Mouse (Mus musculus): ENCODE results near the gene Rnf148. TPM values are rescaled to one million over a fixed set of nuclear protein-coding genes. Genes with fewer than 3 reads are reported as not detected.

Gene Rnf148
- polyA plus RNA-seq (2015; fragmentation: Nextera tagmentation; extraction: Ambion mirVana), result not detected in 2 replicates

DNA sequence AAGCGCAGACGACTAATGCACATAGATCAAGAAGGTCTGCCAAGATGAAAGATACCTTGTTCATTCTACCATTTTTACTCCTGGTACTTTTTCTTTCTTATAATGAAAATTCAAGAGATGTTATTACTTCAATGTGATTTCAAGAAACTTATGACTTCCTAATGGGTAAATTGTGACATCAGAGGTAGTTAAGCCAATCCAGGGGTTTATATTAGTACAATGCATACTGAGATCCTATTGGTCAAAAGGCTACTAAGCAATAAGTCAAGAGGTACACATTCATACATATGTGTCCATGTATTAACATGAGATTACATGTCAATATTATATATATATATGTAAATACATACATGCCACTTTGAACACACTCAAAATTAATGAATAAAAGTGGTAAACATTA, at the start of gene Rnf148:
TSS of gene Rnf148 (minus strand) at position 101 of the 400 bp plus-strand sequence.
- no peaks in the 10 kb centered on the region for H3K27me3 ChIP-seq
- no peaks in the 10 kb centered on the region for H3K9me3 ChIP-seq (replicated peaks)
- H3K9ac ChIP-seq, result no peak within 1 kb of the TSS
- no peak within 1 kb of the TSS for H3K4me3 ChIP-seq (replicated peaks)
- 79% methylated on average over 2 of the region's 2 CpGs for WGBS (ENCODE audit: insufficient replicate concordance)
- no peaks in the 10 kb centered on the region for H3K36me3 ChIP-seq
- ATAC-seq (ENCODE audit: low read depth) (no peak), DNase-seq (no peak)
- H3K4me1 ChIP-seq (replicated peaks), result no peaks in the 10 kb centered on the region
- no peak within 1 kb of the TSS for H3K27ac ChIP-seq
- H3K4me2 ChIP-seq, result no peak within 1 kb of the TSS

- H3K4me1 ChIP-seq (replicated peaks), result no peaks in the 10 kb centered on the region
- no peaks in the 10 kb centered on the region for H3K36me3 ChIP-seq
- WGBS (ENCODE audit: insufficient replicate concordance), result 56% methylated on average over 3 of the region's 3 CpGs
- no peak overlapping the region for H3K4me3 ChIP-seq (replicated peaks)
- DNase-seq, result no peak
- ATAC-seq (ENCODE audit: low read depth), result no peak
- H3K4me2 ChIP-seq, result no peak overlapping the region
- H3K27ac ChIP-seq, result no peak overlapping the region
- H3K9me3 ChIP-seq (replicated peaks), result no peaks in the 10 kb centered on the region
- no peaks in the 10 kb centered on the region for H3K27me3 ChIP-seq
- H3K9ac ChIP-seq, result no peak overlapping the region
Observed at GRCm38 (mm10) chr6:23700879-23701278, 45.9 kb upstream of the Rnf148 start.

DNA sequence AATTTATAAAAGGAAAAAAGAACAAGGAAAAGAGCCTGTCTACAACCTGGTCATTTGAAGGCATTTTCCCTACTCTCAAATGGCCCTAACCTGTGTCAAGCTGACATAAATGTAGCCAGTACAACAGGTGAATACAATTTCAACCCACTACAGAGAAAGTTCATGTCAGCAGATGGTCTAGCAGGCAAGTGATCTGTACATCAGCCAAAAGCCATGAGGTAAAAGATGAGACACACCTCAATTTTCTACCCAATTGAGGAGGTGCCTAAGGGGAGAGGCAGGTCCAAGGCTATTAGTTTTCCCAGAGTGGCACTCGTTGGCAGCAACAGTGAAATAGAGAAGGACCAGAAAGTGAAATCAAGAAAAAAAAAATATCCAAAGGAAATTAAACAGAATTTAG, 23.2 kb upstream of the Rnf148 start:
- WGBS (ENCODE audit: insufficient replicate concordance), result 30% methylated on average over 1 of the region's 1 CpGs
- ATAC-seq (ENCODE audit: low read depth), result no peak
- Histone ChIP-seq H3K27ac (no peak overlapping the region), H3K4me1 (replicated peaks) (no peaks in the 10 kb centered on the region), H3K9me3 (replicated peaks) (no peaks in the 10 kb centered on the region), H3K36me3 (no peaks in the 10 kb centered on the region), H3K27me3 (no peaks in the 10 kb centered on the region), H3K4me3 (replicated peaks) (no peak overlapping the region), H3K4me2 (no peak overlapping the region), H3K9ac (no peak overlapping the region)
- no peak for DNase-seq

- H3K27me3 ChIP-seq, result no peaks in the 10 kb centered on the region
- H3K4me3 ChIP-seq (replicated peaks), result no peak within 1 kb of the TSS
- ATAC-seq (ENCODE audit: low read depth) (no peak), DNase-seq (no peak)
- 62% methylated on average over 2 of the region's 2 CpGs for WGBS (ENCODE audit: insufficient replicate concordance)
- H3K9ac ChIP-seq, result no peak within 1 kb of the TSS
- H3K27ac ChIP-seq, result no peak within 1 kb of the TSS
- no peaks in the 10 kb centered on the region for H3K4me1 ChIP-seq (replicated peaks)
- H3K36me3 ChIP-seq, result no peaks in the 10 kb centered on the region
- no peaks in the 10 kb centered on the region for H3K9me3 ChIP-seq (replicated peaks)
- H3K4me2 ChIP-seq, result no peak within 1 kb of the TSS
Observed at GRCm38 (mm10) chr6:23650205-23650604, 4.7 kb downstream of the Rnf148 start, which contains the start of gene Rnf133. Gene Rnf133, minus strand, starts transcription at chr6:23650305.

GRCm38 (mm10) chr6:23648732-23649131, 6.2 kb downstream of the Rnf148 start:
- H3K9me3 ChIP-seq (replicated peaks), result no peaks in the 10 kb centered on the region
- 31% methylated on average over 8 of the region's 8 CpGs for WGBS (ENCODE audit: insufficient replicate concordance)
- no peak for DNase-seq
- H3K4me1 ChIP-seq (replicated peaks), result no peaks in the 10 kb centered on the region
- no peaks in the 10 kb centered on the region for H3K27me3 ChIP-seq
- H3K9ac ChIP-seq, result no peak overlapping the region
- no peak overlapping the region for H3K4me3 ChIP-seq (replicated peaks)
- no peak overlapping the region for H3K27ac ChIP-seq
- ATAC-seq (ENCODE audit: low read depth), result no peak
- H3K4me2 ChIP-seq, result no peak overlapping the region
- no peaks in the 10 kb centered on the region for H3K36me3 ChIP-seq

DNA sequence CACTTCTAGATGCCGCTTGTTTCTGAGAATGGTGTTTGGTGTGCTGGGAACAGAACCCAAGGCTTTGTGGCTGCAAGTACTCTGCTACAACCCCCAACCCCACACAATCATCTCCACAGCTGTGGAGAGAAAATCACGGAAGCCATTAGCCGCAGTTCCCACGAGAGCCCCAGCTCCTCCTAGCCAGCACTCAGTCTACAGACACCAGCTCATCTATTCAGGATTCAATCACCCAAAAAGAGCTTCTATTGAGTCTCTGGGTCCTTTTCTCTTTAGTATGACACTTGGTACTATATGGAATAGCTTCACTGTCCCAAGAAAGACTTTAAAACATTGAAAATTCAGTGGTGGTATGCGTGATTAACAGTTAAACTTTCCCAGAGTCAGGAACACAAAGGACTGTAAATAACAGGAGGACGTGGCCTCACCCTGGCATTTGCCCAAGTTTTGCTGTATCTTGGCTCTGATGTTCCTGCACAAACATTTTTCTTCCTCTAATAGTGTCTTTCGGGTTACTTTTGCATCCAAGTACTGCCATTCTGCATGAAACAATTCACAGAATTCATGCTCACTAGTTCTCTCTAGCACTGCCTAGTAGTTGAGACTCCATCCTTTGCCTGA, 7.2 kb downstream of the Rnf148 start:
- WGBS (ENCODE audit: insufficient replicate concordance), result 59% methylated on average over 7 of the region's 7 CpGs
- no peak for ATAC-seq (ENCODE audit: low read depth)

DNA sequence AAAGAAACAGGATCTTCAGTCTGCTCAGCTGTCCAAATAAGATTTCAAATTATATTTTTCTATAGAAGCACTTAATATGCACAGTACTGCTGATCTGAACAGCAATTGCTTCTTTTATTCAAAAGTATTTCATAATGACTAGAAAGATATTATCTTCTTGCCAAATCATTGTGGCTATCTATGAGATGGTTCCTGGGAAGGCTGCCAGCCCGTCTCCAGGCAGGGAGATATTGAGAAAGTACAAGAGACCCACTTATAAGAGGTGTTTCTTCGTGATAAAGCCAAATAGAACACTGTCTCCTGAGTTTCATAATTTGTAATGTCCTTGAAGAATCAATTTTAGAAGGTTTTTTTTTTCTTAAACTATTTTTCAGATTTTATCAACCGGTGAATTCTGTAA, 17.9 kb downstream of the Rnf148 start:
- Histone ChIP-seq H3K4me1 (replicated peaks) (no peaks in the 10 kb centered on the region), H3K9me3 (replicated peaks) (no peaks in the 10 kb centered on the region), H3K4me2 (no peak overlapping the region), H3K27ac (no peak overlapping the region), H3K27me3 (no peaks in the 10 kb centered on the region), H3K36me3 (no peaks in the 10 kb centered on the region), H3K9ac (no peak overlapping the region), H3K4me3 (replicated peaks) (no peak overlapping the region)
- ATAC-seq (ENCODE audit: low read depth) (no peak), DNase-seq (no peak)
- WGBS (ENCODE audit: insufficient replicate concordance), result 53% methylated on average over 3 of the region's 3 CpGs

More for the DNA sequence above, 7.2 kb downstream of the Rnf148 start:
- H3K4me2 ChIP-seq, result no peak overlapping the region
- H3K27me3 ChIP-seq, result no peaks in the 10 kb centered on the region
- no peaks in the 10 kb centered on the region for H3K9me3 ChIP-seq (replicated peaks)
- DNase-seq, result no peak
- no peaks in the 10 kb centered on the region for H3K4me1 ChIP-seq (replicated peaks)
- H3K36me3 ChIP-seq, result no peaks in the 10 kb centered on the region
- H3K4me3 ChIP-seq (replicated peaks), result no peak overlapping the region
- H3K9ac ChIP-seq, result no peak overlapping the region
- H3K27ac ChIP-seq, result no peak overlapping the region

DNA sequence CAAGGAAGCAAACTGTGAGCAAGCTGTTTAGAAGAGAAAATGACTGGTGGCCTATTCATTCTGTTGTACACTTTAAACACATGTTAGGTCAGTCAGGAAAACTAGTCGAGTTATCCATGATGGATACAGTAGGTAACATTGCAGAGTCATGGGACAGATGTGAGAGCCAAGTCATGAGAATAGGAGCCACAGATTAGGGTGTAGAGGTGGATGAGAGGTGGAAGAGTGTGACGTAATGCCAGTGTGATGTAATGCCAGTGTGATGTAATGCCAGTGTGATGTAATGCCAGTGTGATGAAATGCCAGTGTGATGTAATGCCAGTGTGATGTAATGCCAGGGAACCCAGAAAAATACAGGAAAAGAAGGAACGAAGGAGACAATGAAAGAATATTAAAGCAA, 19.7 kb downstream of the Rnf148 start:
- Histone ChIP-seq H3K27me3 (no peaks in the 10 kb centered on the region), H3K4me1 (replicated peaks) (no peaks in the 10 kb centered on the region), H3K4me3 (replicated peaks) (no peak overlapping the region), H3K9me3 (replicated peaks) (no peaks in the 10 kb centered on the region), H3K27ac (no peak overlapping the region), H3K36me3 (no peaks in the 10 kb centered on the region), H3K9ac (no peak overlapping the region), H3K4me2 (no peak overlapping the region)
- WGBS (ENCODE audit: insufficient replicate concordance), result 66% methylated on average over 3 of the region's 3 CpGs
- ATAC-seq (ENCODE audit: low read depth), result no peak
- DNase-seq, result no peak

GRCm38 (mm10) chr6:23634016-23634415, 20.9 kb downstream of the Rnf148 start:
- no peak overlapping the region for H3K4me2 ChIP-seq
- no peak overlapping the region for H3K4me3 ChIP-seq (replicated peaks)
- no peaks in the 10 kb centered on the region for H3K4me1 ChIP-seq (replicated peaks)
- no peaks in the 10 kb centered on the region for H3K36me3 ChIP-seq
- no peak overlapping the region for H3K27ac ChIP-seq
- no peaks in the 10 kb centered on the region for H3K9me3 ChIP-seq (replicated peaks)
- no peak for DNase-seq
- H3K9ac ChIP-seq, result no peak overlapping the region
- ATAC-seq (ENCODE audit: low read depth), result no peak
- WGBS (ENCODE audit: insufficient replicate concordance), result 79% methylated on average over 9 of the region's 9 CpGs
- no peaks in the 10 kb centered on the region for H3K27me3 ChIP-seq

DNA sequence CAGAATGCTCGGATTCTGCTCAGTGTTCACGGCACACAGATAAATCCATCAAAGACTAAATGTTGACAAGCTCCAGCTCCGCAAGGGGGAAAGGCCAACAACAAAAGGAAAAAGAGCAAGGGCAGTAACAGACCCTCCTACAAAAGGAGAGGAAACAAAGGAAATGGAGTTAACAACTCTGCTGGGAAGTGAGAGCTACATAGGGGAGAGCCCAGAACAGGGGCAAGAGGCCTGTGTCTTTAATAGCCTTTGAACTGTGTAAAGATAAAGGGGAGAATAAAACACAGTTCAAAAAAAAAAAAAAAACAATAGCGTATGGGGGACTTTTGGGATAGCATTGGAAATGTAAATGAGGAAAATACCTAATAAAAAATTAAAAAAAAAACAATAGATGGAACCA, 24.5 kb downstream of the Rnf148 start:
- H3K4me2 ChIP-seq, result no peak overlapping the region
- no peaks in the 10 kb centered on the region for H3K9me3 ChIP-seq (replicated peaks)
- H3K4me3 ChIP-seq (replicated peaks), result no peak overlapping the region
- H3K27ac ChIP-seq, result no peak overlapping the region
- no peaks in the 10 kb centered on the region for H3K4me1 ChIP-seq (replicated peaks)
- DNase-seq (no peak), ATAC-seq (ENCODE audit: low read depth) (no peak)
- no peaks in the 10 kb centered on the region for H3K27me3 ChIP-seq
- 29% methylated on average over 4 of the region's 4 CpGs for WGBS (ENCODE audit: insufficient replicate concordance)
- H3K9ac ChIP-seq, result no peak overlapping the region
- no peaks in the 10 kb centered on the region for H3K36me3 ChIP-seq
